Mouse (Mus musculus): ENCODE results near the gene Slc45a2. TPM values are rescaled to one million over a fixed set of nuclear protein-coding genes. Genes with fewer than 3 reads are reported as not detected.
A peak's percentile ranks its signal among the peaks of the same experiment; 100 is the strongest.

Slc45a2 gene
- total and polyA plus RNA-seq, 2 experiments = under 0.01 to 0.04 TPM

DNA sequence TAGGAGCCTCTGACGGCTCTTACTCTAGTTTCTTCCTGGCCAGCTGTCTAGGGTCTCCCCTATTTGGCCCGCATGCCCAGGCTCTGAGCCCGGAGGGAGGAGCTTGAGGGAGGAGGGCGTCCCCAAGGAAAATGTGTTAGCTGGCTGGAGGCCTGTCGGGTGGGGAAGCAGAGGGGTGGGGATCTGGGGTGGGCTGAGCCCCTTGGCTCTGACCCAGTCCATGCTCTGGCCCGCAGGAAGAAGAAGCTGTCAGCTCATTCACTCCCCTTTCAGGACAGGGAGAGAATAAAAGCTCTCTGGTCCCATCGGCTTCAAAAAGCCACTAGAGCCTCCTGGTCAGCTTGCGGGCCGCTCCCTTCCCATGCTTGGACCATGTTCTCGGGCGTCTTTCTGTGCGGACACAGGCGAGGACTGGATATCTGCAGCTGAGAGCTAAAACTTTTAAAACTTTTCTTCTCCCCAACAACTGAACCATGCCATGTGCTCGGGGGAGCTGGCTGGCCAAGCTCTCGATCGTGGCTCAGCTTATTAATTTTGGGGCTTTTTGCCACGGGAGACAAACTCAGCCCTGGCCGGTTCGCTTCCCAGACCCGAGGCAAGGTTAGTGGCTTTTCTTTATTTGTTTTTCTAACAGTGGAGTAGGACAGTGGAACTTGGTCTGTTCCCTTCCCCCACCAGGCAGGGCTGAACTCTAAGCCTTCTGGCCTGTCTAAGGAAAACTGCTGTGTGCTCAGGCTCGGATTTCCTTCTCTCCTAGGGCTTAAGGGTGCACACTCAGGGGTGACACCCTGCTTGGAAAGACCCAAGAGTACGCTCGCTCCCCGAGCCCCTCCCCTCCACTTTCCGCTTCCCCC, 64.3 kb downstream of the Slc45a2 start, which contains the start of gene Adamts12:
Gene Adamts12 (plus strand): TSS at position 233 of the 854 bp plus-strand sequence.
- peak; percentile 54 for DNase-seq (ENCODE audit: extremely low read depth, low read depth, low spot score)
- TF ChIP-seq POLR2A (IDR thresholded peaks at IDR 0.05; ENCODE audit: extremely low read depth, insufficient read depth, low read length) (no peak), CTCF (IDR thresholded peaks at IDR 0.05; ENCODE audit: low read depth, low read length) (no peak)
- peak within 1 kb of the TSS; percentile 23; the same call in 1 of the 2 replicates for H3K9ac ChIP-seq (ENCODE audit: low read depth, low read length)
- H3K27me3 ChIP-seq (ENCODE audit: control insufficient read depth, insufficient read depth, low read length) = no peaks in the 10 kb centered on the region
- 0 out of 2 replicates have a peak, but pooled peaks cover 3% of the 10 kb centered on the region for H3K4me1 ChIP-seq (ENCODE audit: control insufficient read depth, insufficient read depth, low read length)
- H3K79me2 ChIP-seq (ENCODE audit: control insufficient read depth, insufficient read depth, low read length) = no peaks in the 10 kb centered on the region
- H3K27ac ChIP-seq (replicated peaks; ENCODE audit: insufficient read depth, low read depth, low read length) = peak within 1 kb of the TSS; percentile 45
- no peaks in the 10 kb centered on the region for H3K36me3 ChIP-seq (ENCODE audit: control insufficient read depth, insufficient read depth, low read length)
- WGBS = 18% methylated on average over 25 of the region's 25 CpGs
- peak within 1 kb of the TSS; percentile 10; the same call in 1 of the 2 replicates for H3K4me3 ChIP-seq (ENCODE audit: insufficient read depth, low read depth, low read length)

DNA sequence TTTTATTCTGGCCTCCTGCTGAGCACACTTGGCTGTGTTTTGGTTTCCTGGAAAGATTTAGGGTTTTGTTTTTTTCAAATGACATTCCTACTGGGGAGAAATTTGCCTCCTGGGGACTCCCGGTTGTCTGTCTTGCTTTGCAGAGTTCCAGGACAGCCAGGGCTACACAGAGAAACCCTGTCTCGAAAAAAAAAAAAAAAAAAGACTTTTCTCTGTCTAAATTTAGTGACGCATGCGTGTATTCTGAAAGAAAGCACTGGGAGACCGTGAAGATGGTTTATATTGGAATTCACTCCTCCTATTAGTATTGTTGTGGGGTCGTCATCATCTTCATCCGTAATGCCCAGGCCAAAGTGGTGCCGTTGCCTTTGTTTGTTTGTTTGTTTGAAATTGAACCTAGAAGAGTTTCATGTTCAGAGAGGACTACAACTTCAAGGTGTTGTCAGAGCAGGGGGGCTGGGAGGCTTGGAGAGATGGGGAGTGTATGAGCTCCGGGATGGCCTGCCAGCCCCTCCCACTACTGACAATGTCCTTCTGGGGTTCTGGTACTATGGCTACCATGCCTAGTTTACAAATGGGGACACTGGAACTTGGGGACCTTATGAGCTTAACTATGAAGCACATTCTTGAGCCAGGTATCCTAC, 65.1 kb downstream of the Slc45a2 start:
- 0 out of 2 replicates have a peak, but pooled peaks cover 3% of the 10 kb centered on the region for H3K4me1 ChIP-seq (ENCODE audit: control insufficient read depth, insufficient read depth, low read length)
- H3K79me2 ChIP-seq (ENCODE audit: control insufficient read depth, insufficient read depth, low read length) = no peaks in the 10 kb centered on the region
- no peak for DNase-seq (ENCODE audit: extremely low read depth, low read depth, low spot score)
- no peak overlapping the region for H3K4me3 ChIP-seq (ENCODE audit: insufficient read depth, low read depth, low read length)
- H3K9ac ChIP-seq (ENCODE audit: low read depth, low read length) = no peak overlapping the region
- WGBS = 27% methylated on average over 9 of the region's 9 CpGs
- no peak for TF ChIP-seq CTCF (IDR thresholded peaks at IDR 0.05; ENCODE audit: low read depth, low read length)
- no peak for TF ChIP-seq POLR2A (IDR thresholded peaks at IDR 0.05; ENCODE audit: extremely low read depth, insufficient read depth, low read length)
- no peaks in the 10 kb centered on the region for H3K36me3 ChIP-seq (ENCODE audit: control insufficient read depth, insufficient read depth, low read length)
- H3K27ac ChIP-seq (replicated peaks; ENCODE audit: insufficient read depth, low read depth, low read length) = no peak overlapping the region
- no peaks in the 10 kb centered on the region for H3K27me3 ChIP-seq (ENCODE audit: control insufficient read depth, insufficient read depth, low read length)

DNA sequence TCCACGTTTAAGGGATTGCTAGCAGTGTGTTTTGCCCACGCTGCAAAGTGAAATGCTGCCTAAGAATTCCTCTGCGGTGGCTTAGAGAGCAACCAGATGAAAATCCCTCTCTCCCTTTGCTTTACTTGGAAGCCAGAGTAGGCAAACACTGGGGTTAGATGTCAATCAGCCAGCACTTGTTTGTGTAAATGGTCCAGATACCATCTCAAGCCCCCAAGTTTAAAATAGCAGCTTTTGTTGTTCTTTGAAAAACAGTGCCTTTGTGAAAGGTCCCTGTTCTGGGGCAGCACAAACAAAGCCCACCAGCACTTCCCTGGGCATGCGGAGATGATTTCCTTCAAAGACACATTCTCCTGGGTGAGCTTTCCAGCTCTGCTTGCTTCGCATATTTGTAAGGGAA, 65.8 kb downstream of the Slc45a2 start:
- Histone ChIP-seq H3K4me1 (ENCODE audit: control insufficient read depth, insufficient read depth, low read length) (0 out of 2 replicates have a peak, but pooled peaks cover 3% of the 10 kb centered on the region), H3K79me2 (ENCODE audit: control insufficient read depth, insufficient read depth, low read length) (no peaks in the 10 kb centered on the region), H3K27me3 (ENCODE audit: control insufficient read depth, insufficient read depth, low read length) (no peaks in the 10 kb centered on the region), H3K36me3 (ENCODE audit: control insufficient read depth, insufficient read depth, low read length) (no peaks in the 10 kb centered on the region), H3K9ac (ENCODE audit: low read depth, low read length) (no peak overlapping the region), H3K27ac (replicated peaks; ENCODE audit: insufficient read depth, low read depth, low read length) (no peak overlapping the region), H3K4me3 (ENCODE audit: insufficient read depth, low read depth, low read length) (no peak overlapping the region)
- 37% methylated on average over 5 of the region's 5 CpGs for WGBS
- no peak for DNase-seq (ENCODE audit: extremely low read depth, low read depth, low spot score)
- TF ChIP-seq POLR2A (IDR thresholded peaks at IDR 0.05; ENCODE audit: extremely low read depth, insufficient read depth, low read length) = no peak
- no peak for TF ChIP-seq CTCF (IDR thresholded peaks at IDR 0.05; ENCODE audit: low read depth, low read length)

DNA sequence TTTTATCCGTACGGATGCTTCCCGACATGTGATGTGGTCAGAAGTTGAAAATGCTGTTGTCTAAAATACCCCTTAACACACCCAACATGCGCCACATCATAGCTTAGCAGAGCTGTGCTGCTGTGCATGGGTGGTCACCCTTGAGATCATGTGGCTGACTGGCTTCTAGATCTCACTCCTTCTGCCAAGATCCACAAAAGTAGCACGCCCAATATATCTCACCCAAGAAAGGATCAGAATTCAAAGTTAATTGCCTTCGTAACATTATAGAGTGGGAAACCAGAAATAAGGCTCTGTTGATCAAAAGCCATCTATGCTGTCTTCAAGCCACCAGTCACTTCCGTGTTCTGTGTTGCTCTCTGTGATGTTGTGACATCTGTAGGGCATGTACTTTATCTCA, 67.4 kb downstream of the Slc45a2 start:
- no peaks in the 10 kb centered on the region for H3K79me2 ChIP-seq (ENCODE audit: control insufficient read depth, insufficient read depth, low read length)
- no peak overlapping the region for H3K27ac ChIP-seq (replicated peaks; ENCODE audit: insufficient read depth, low read depth, low read length)
- H3K27me3 ChIP-seq (ENCODE audit: control insufficient read depth, insufficient read depth, low read length) = no peaks in the 10 kb centered on the region
- H3K9ac ChIP-seq (ENCODE audit: low read depth, low read length) = no peak overlapping the region
- DNase-seq (ENCODE audit: extremely low read depth, low read depth, low spot score) = no peak
- no peaks in the 10 kb centered on the region for H3K36me3 ChIP-seq (ENCODE audit: control insufficient read depth, insufficient read depth, low read length)
- H3K4me1 ChIP-seq (ENCODE audit: control insufficient read depth, insufficient read depth, low read length) = 0 out of 2 replicates have a peak, but pooled peaks cover 3% of the 10 kb centered on the region
- H3K4me3 ChIP-seq (ENCODE audit: insufficient read depth, low read depth, low read length) = no peak overlapping the region
- TF ChIP-seq POLR2A (IDR thresholded peaks at IDR 0.05; ENCODE audit: extremely low read depth, insufficient read depth, low read length) = no peak
- no peak for TF ChIP-seq CTCF (IDR thresholded peaks at IDR 0.05; ENCODE audit: low read depth, low read length)
- 87% methylated on average over 7 of the region's 7 CpGs for WGBS

DNA sequence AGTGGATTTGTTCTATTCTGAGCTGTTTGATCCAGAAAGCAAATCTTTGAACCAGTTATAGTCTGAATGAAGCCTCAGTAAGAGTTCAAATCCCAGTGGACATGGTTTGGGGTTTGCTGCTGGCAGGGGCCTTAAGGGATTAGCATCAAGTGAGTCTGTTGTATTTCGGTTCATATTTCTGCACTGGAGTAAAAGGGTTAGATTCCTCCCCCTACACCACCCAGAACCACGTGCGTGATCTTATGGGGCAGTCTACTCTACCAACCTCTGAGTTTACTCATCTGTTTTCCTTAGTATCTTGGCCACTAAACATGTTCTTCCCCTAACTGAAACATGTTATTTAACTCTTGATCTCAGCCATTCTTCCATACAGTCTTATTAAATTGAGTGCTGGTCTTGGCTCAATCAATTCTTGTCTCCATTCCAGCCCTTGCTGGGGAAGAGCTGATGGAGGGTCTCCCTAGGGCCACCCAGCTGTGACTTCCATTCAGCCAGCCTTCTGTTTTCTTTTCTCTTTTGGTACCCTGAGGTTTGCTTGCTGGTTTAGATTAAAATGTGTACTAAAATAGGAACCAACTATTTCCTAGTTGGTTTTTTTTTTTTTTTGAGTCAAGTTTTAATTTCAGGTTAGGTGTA, 75.3 kb downstream of the Slc45a2 start:
- Histone ChIP-seq H3K27me3 (ENCODE audit: control insufficient read depth, insufficient read depth, low read length) (no peaks in the 10 kb centered on the region), H3K9ac (ENCODE audit: low read depth, low read length) (no peak overlapping the region), H3K27ac (replicated peaks; ENCODE audit: insufficient read depth, low read depth, low read length) (no peak overlapping the region), H3K4me3 (ENCODE audit: insufficient read depth, low read depth, low read length) (no peak overlapping the region), H3K79me2 (ENCODE audit: control insufficient read depth, insufficient read depth, low read length) (no peaks in the 10 kb centered on the region), H3K4me1 (ENCODE audit: control insufficient read depth, insufficient read depth, low read length) (no peaks in the 10 kb centered on the region), H3K36me3 (ENCODE audit: control insufficient read depth, insufficient read depth, low read length) (no peaks in the 10 kb centered on the region)
- TF ChIP-seq CTCF (IDR thresholded peaks at IDR 0.05; ENCODE audit: low read depth, low read length) (no peak), POLR2A (IDR thresholded peaks at IDR 0.05; ENCODE audit: extremely low read depth, insufficient read depth, low read length) (no peak)
- DNase-seq (ENCODE audit: extremely low read depth, low read depth, low spot score) = no peak
- 87% methylated on average over 3 of the region's 3 CpGs for WGBS

Other genes starting within 250 kb of the Slc45a2 start
- 0.13 TPM in 1 of 2 replicates, not detected in the other for gene C1qtnf3, start 48.4 kb upstream of the Slc45a2 start, total RNA-seq (2014; rRNA removed)
- 0.05 TPM in 2 replicates for gene C1qtnf3, start 48.4 kb upstream of the Slc45a2 start, polyA plus RNA-seq (2012; rRNA removed)
- gene Amacr, start 19.0 kb upstream of the Slc45a2 start, total RNA-seq (2014; rRNA removed) = 103 and 119 TPM in 2 replicates
- 66.4 and 73.2 TPM in 2 replicates for gene Amacr, start 19.0 kb upstream of the Slc45a2 start, polyA plus RNA-seq (2012; rRNA removed)
- gene Rxfp3, start 37.3 kb downstream of the Slc45a2 start, total RNA-seq (2014; rRNA removed) = not detected in 2 replicates
- not detected in 2 replicates for gene Rxfp3, start 37.3 kb downstream of the Slc45a2 start, polyA plus RNA-seq (2012; rRNA removed)
- 0.37 and 0.54 TPM in 2 replicates for gene Adamts12, start 64.1 kb downstream of the Slc45a2 start, total RNA-seq (2014; rRNA removed)
- gene Adamts12, start 64.1 kb downstream of the Slc45a2 start, polyA plus RNA-seq (2012; rRNA removed) = 0.07 and 0.09 TPM in 2 replicates